8 mouse cellular contexts compared by ENCODE assay signal in the genomic region with DNA sequence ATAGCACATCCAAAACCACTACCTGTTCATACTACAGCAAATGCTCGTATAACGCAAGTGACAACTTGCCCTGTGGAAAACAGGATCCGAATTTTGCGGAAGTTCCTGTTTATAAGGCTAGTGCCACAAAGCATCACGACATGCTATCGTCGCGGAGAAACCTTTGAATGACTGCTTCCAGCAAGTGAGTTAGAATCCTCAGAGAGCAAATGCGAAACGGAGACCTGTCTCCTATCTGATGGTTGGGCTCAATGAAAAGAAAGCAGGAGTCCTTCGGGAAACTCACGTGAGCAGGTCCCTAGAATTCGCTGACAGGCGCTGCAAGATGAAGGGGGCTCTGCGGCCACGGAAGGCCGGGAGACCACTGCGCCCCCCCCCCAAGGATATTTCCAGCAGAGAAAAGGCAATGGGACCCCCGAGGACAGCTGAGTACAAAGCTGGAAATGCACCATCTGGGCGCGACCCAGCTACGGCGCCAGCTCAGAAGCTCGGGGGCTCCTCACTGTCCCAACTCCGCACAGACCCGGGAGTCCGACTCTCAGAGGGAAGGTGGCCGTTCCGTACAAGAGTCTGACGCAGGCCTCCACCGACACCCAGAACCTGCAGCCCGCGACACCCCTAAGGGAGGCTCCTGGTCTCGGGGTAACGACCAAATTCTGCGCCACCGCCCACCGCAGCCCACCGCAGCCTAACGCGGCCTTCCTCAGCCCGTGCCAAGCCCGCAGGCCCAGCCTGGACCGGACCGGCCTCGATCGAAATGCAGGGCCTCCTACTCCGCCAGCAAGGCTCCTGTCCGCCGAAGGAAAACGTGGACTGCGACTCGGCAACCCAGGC. TPM values are rescaled to one million over a fixed set of nuclear protein-coding genes. Genes with fewer than 3 reads are reported as not detected.
DNase-seq lines count a peak whose midpoint lies in the region; ATAC-seq and TF ChIP-seq lines count a peak whose summit lies in the region.

No protein-coding gene starts in this region.

- TF ChIP-seq CTCF in heart, adult 2 months (IDR thresholded peaks at IDR 0.05): no peak

- H3K79me2 ChIP-seq in heart, adult 2 months (replicated peaks; ENCODE audit: control insufficient read depth, insufficient read depth, low read length): peaks cover 3% of the 10 kb centered on the region

- peak in 1 of 2 experiments; percentile 13 for DNase-seq in heart, adult 2 months
- no peak for DNase-seq in heart, postnatal 14 days
- DNase-seq in MN1 (ENCODE audit: low spot score): peak; percentile 49
- peak; percentile 27 for DNase-seq in forebrain, embryonic 10.5 days (ENCODE audit: extremely low spot score, low spot score)
- peak; percentile 18 for DNase-seq in liver, embryonic 13.5 days
- DNase-seq in cerebellum, postnatal 10 days: no peak

- TF ChIP-seq EP300 in heart, adult 2 months (IDR thresholded peaks at IDR 0.05; ENCODE audit: insufficient read depth, low read depth, low read length): no peak

- ATAC-seq in inflammation-experienced regulatory T-cells, adult 6 months: peak; percentile 0
- peak; percentile 39 for ATAC-seq in liver, embryonic 13.5 days (ENCODE audit: low read depth)
- no peak; the same call in 1 of the 2 replicates for ATAC-seq in neural tube, embryonic 12.5 days (ENCODE audit: low FRiP score, low read depth)

- no peaks in the 10 kb centered on the region for H3K27me3 ChIP-seq in heart, adult 2 months (ENCODE audit: control insufficient read depth, insufficient read depth, low read length)
- no peaks in the 10 kb centered on the region for H3K27me3 ChIP-seq in forebrain, embryonic 10.5 days (ENCODE audit: poor library complexity, severe bottlenecking)
- H3K27me3 ChIP-seq in liver, embryonic 13.5 days: no peaks in the 10 kb centered on the region
- no peaks in the 10 kb centered on the region for H3K27me3 ChIP-seq in neural tube, embryonic 12.5 days (replicated peaks)

- H3K4me1 ChIP-seq in heart, adult 2 months (ENCODE audit: control insufficient read depth, insufficient read depth, low read length): peaks cover 1% of the 10 kb centered on the region
- peaks cover 38% of the 10 kb centered on the region for H3K4me1 ChIP-seq in forebrain, embryonic 10.5 days
- H3K4me1 ChIP-seq in liver, embryonic 13.5 days (replicated peaks): peaks cover 43% of the 10 kb centered on the region
- peaks cover 19% of the 10 kb centered on the region for H3K4me1 ChIP-seq in neural tube, embryonic 12.5 days

- under 1% methylated on average over 53 of the region's 53 CpGs for WGBS in heart, adult 2 months
- under 1% methylated on average over 53 of the region's 53 CpGs for WGBS in forebrain, embryonic 10.5 days
- under 1% methylated on average over 53 of the region's 53 CpGs for WGBS in liver, embryonic 13.5 days (ENCODE audit: insufficient replicate concordance)
- WGBS in neural tube, embryonic 12.5 days: under 1% methylated on average over 53 of the region's 53 CpGs

- H3K4me3 ChIP-seq in heart, adult 2 months: peak overlapping the region; percentile 96
- peak overlapping the region; percentile 90 for H3K4me3 ChIP-seq in forebrain, embryonic 10.5 days
- H3K4me3 ChIP-seq in liver, embryonic 13.5 days (replicated peaks): peak overlapping the region; percentile 98
- peak overlapping the region; percentile 94 for H3K4me3 ChIP-seq in neural tube, embryonic 12.5 days

- intact Hi-C loops in heart, adult 2 months (cut with DNase I): loop anchor here (5.0 kb wide), 1 partner anchor 217 kb away; the partner anchor contains the start of genes Man2b1, Wdr83 and Wdr83os
- intact Hi-C loops in heart, postnatal 14 days (cut with DNase I): no loop called here

- peaks cover 14% of the 10 kb centered on the region for H3K36me3 ChIP-seq in heart, adult 2 months (ENCODE audit: control insufficient read depth, insufficient read depth, low read length)
- peaks cover 39% of the 10 kb centered on the region for H3K36me3 ChIP-seq in forebrain, embryonic 10.5 days (replicated peaks)
- H3K36me3 ChIP-seq in liver, embryonic 13.5 days: peaks cover 30% of the 10 kb centered on the region
- peaks cover 10% of the 10 kb centered on the region for H3K36me3 ChIP-seq in neural tube, embryonic 12.5 days

- H3K27ac ChIP-seq in heart, adult 2 months: peak overlapping the region; percentile 99
- peak overlapping the region; percentile 98 for H3K27ac ChIP-seq in forebrain, embryonic 10.5 days
- peak overlapping the region; percentile 91 for H3K27ac ChIP-seq in liver, embryonic 13.5 days
- H3K27ac ChIP-seq in neural tube, embryonic 12.5 days: peak overlapping the region; percentile 86; the same call in 1 of the 2 replicates

- H3K9ac ChIP-seq in heart, adult 2 months (ENCODE audit: low read depth, low read length): peak overlapping the region; percentile 93
- peak overlapping the region; percentile 96 for H3K9ac ChIP-seq in liver, embryonic 13.5 days
- peak overlapping the region; percentile 88 for H3K9ac ChIP-seq in neural tube, embryonic 12.5 days

- no peak for TF ChIP-seq POLR2A in heart, adult 2 months (IDR thresholded peaks at IDR 0.05; ENCODE audit: insufficient read depth, low read depth, low read length)

- H3K4me2 ChIP-seq in liver, embryonic 13.5 days: peak overlapping the region; percentile 79
- peak overlapping the region; percentile 81 for H3K4me2 ChIP-seq in neural tube, embryonic 12.5 days (replicated peaks)

- no peaks in the 10 kb centered on the region for H3K9me3 ChIP-seq in forebrain, embryonic 10.5 days
- H3K9me3 ChIP-seq in liver, embryonic 13.5 days (replicated peaks): no peaks in the 10 kb centered on the region
- no peaks in the 10 kb centered on the region for H3K9me3 ChIP-seq in neural tube, embryonic 12.5 days

RNA-seq across cellular contexts. Expression of gene Orc6, which starts 0.6 kb away (rescaled TPM):
- total RNA-seq in heart, adult 2 months (2021): 1 to 10 TPM; 5.2 to 5.5 TPM
- polyA plus RNA-seq in heart, adult 2 months (2012; rRNA removed): 6.1 and 7.1 TPM in 2 replicates
- 10 to 100 TPM in 1 of 2 experiments, 1 to 10 TPM in 1; 9.7 to 10.9 TPM for total RNA-seq in heart, postnatal 14 days (2021)
- 164 and 172 TPM in 2 replicates for polyA plus RNA-seq in forebrain, embryonic 10.5 days (2016; fragmentation: Nextera tagmentation; extraction: Ambion mirVana)
- polyA plus RNA-seq in inflammation-experienced regulatory T-cells, adult 6 months (2017; shearing (Covaris generic)): 100 to 1,000 TPM in 1 of 3 experiments, 10 to 100 TPM in 2; 36.0 to 103 (median 39.3) TPM
- polyA plus RNA-seq in liver, embryonic 13.5 days (2015; fragmentation: Nextera tagmentation; extraction: Ambion mirVana): 113 and 120 TPM in 2 replicates
- polyA plus RNA-seq in neural tube, embryonic 12.5 days (2016; fragmentation: Nextera tagmentation; extraction: Ambion mirVana): 86.5 and 89.0 TPM in 2 replicates

RNA-seq across cellular contexts. Expression of gene Vps35, which starts 0.8 kb away (rescaled TPM):
- 10 to 100 TPM; 63.5 to 68.9 TPM for total RNA-seq in heart, adult 2 months (2021)
- 19.0 and 40.9 TPM in 2 replicates for polyA plus RNA-seq in heart, adult 2 months (2012; rRNA removed)
- 10 to 100 TPM; 64.2 to 68.4 TPM for total RNA-seq in heart, postnatal 14 days (2021)
- 148 and 149 TPM in 2 replicates for polyA plus RNA-seq in forebrain, embryonic 10.5 days (2016; fragmentation: Nextera tagmentation; extraction: Ambion mirVana)
- polyA plus RNA-seq in inflammation-experienced regulatory T-cells, adult 6 months (2017; shearing (Covaris generic)): 100 to 1,000 TPM in 2 of 3 experiments, 10 to 100 TPM in 1; 96.6 to 143 (median 113) TPM
- polyA plus RNA-seq in liver, embryonic 13.5 days (2015; fragmentation: Nextera tagmentation; extraction: Ambion mirVana): 110 and 138 TPM in 2 replicates
- 157 and 177 TPM in 2 replicates for polyA plus RNA-seq in neural tube, embryonic 12.5 days (2016; fragmentation: Nextera tagmentation; extraction: Ambion mirVana)

Comparison
In these comparisons a context has a peak if more than half of its experiments do, and no peak if none do; other contexts are left out.
1. DNase-seq: peak in MN1 (single experiment), forebrain, embryonic 10.5 days (single experiment) and liver, embryonic 13.5 days (single experiment); none in heart, postnatal 14 days (0 of 2) and cerebellum, postnatal 10 days (0 of 2).
2. Peak in every context shown above with its lines, with median percentiles within 50 percentile points of each other: H3K27ac ChIP-seq, H3K4me3 ChIP-seq and H3K9ac ChIP-seq.